Mouse (Mus musculus): ENCODE measurements around the gene Vmn1r174. TPM values are rescaled to one million over a fixed set of nuclear protein-coding genes. Genes with fewer than 3 reads are reported as not detected.
"Not testable (repeated sequence)": the region's sequence is repeated elsewhere in the genome, so short reads cannot be mapped to it uniquely, and the experiment has no call there.

Vmn1r174 gene
- polyA plus RNA-seq (2015; fragmentation: Nextera tagmentation; extraction: Ambion mirVana) = not detected in 2 replicates

DNA sequence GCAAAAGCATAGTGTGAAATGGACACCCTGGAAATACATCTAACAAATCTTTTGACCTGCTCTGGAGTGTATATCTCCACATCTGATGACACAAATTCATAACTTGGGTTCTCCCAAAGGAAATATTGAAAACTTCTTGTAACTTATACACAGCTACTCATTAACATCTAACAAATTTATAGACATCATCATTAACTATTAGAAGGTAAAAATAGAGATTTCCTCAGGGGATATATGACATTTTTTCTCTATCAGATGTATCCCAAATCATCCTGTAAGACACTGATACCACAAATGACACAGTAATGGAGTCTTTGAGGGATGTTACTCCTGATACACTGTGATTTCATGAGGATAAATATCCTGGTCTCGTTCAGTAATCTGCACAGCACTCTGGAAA is at the start of gene Vmn1r174:
TSS of gene Vmn1r174 (plus strand) at position 301 of the 400 bp plus-strand sequence.
- H3K27ac ChIP-seq (replicated peaks) = not testable (repeated sequence)

GRCm38 (mm10) chr7:23784526-23784925 is 32.5 kb downstream of the Vmn1r174 start:
- Histone ChIP-seq H3K36me3 (no peaks in the 10 kb centered on the region), H3K4me3 (replicated peaks) (no peak overlapping the region), H3K27ac (replicated peaks) (no peak overlapping the region), H3K4me1 (no peaks in the 10 kb centered on the region), H3K4me2 (replicated peaks) (no peak overlapping the region), H3K9me3 (replicated peaks) (peaks cover 9% of the 10 kb centered on the region; the same call in 1 of the 2 replicates), H3K27me3 (no peaks in the 10 kb centered on the region), H3K9ac (no peak overlapping the region)
- ATAC-seq (ENCODE audit: insufficient number of reproducible peaks, low FRiP score, low TSS enrichment, low read depth) = no peak
- 90% methylated on average over 6 of the region's 6 CpGs for WGBS

More for the DNA sequence above, at the start of gene Vmn1r174:
- H3K36me3 ChIP-seq; H3K4me2 ChIP-seq (replicated peaks); H3K9me3 ChIP-seq (replicated peaks); ATAC-seq (ENCODE audit: insufficient number of reproducible peaks, low FRiP score, low TSS enrichment, low read depth); H3K4me1 ChIP-seq; H3K27me3 ChIP-seq; H3K4me3 ChIP-seq (replicated peaks); H3K9ac ChIP-seq: not testable (repeated sequence)
- 49% methylated on average over 1 of the region's 1 CpGs for WGBS

- not testable (repeated sequence) for H3K9me3 ChIP-seq (replicated peaks); H3K4me3 ChIP-seq (replicated peaks); H3K27me3 ChIP-seq; H3K36me3 ChIP-seq; H3K4me2 ChIP-seq (replicated peaks); ATAC-seq (ENCODE audit: insufficient number of reproducible peaks, low FRiP score, low TSS enrichment, low read depth); H3K9ac ChIP-seq; H3K4me1 ChIP-seq; H3K27ac ChIP-seq (replicated peaks)
These were observed 58.5 kb downstream of the Vmn1r174 start, which contains the start of gene Vmn1r175 for GRCm38 (mm10) chr7:23810543-23810942. Vmn1r175 (minus strand) TSS chr7:23810643.

Other genes with a start within 250 kb of the Vmn1r174 start
- not detected in 2 replicates for gene Vmn1r167, start 245.1 kb upstream of the Vmn1r174 start, polyA plus RNA-seq (2015; fragmentation: Nextera tagmentation; extraction: Ambion mirVana)
- not detected in 2 replicates for gene Vmn1r168, start 212.5 kb upstream of the Vmn1r174 start, polyA plus RNA-seq (2015; fragmentation: Nextera tagmentation; extraction: Ambion mirVana)
- gene Vmn1r169, start 176.7 kb upstream of the Vmn1r174 start, polyA plus RNA-seq (2015; fragmentation: Nextera tagmentation; extraction: Ambion mirVana) = 0.09 TPM in 1 of 2 replicates, not detected in the other
- not detected in 2 replicates for gene Vmn1r170, start 146.1 kb upstream of the Vmn1r174 start, polyA plus RNA-seq (2015; fragmentation: Nextera tagmentation; extraction: Ambion mirVana)
- not detected in 2 replicates for gene Vmn1r171, start 121.5 kb upstream of the Vmn1r174 start, polyA plus RNA-seq (2015; fragmentation: Nextera tagmentation; extraction: Ambion mirVana)
- not detected in 2 replicates for gene Vmn1r172, start 94.0 kb upstream of the Vmn1r174 start, polyA plus RNA-seq (2015; fragmentation: Nextera tagmentation; extraction: Ambion mirVana)
- gene Vmn1r173, start 51.6 kb upstream of the Vmn1r174 start, polyA plus RNA-seq (2015; fragmentation: Nextera tagmentation; extraction: Ambion mirVana) = not detected in 2 replicates
- not detected in 2 replicates for gene Vmn1r175, start 58.4 kb downstream of the Vmn1r174 start, polyA plus RNA-seq (2015; fragmentation: Nextera tagmentation; extraction: Ambion mirVana)
- gene Vmn1r176, start 85.1 kb downstream of the Vmn1r174 start, polyA plus RNA-seq (2015; fragmentation: Nextera tagmentation; extraction: Ambion mirVana) = 0.12 TPM in 1 of 2 replicates, not detected in the other
- not detected in 2 replicates for gene Vmn1r177, start 114.2 kb downstream of the Vmn1r174 start, polyA plus RNA-seq (2015; fragmentation: Nextera tagmentation; extraction: Ambion mirVana)
- 0.11 TPM in 1 of 2 replicates, not detected in the other for gene Vmn1r178, start 139.7 kb downstream of the Vmn1r174 start, polyA plus RNA-seq (2015; fragmentation: Nextera tagmentation; extraction: Ambion mirVana)
- gene Vmn1r179, start 174.7 kb downstream of the Vmn1r174 start, polyA plus RNA-seq (2015; fragmentation: Nextera tagmentation; extraction: Ambion mirVana) = not detected in 2 replicates
- gene Vmn1r180, start 198.4 kb downstream of the Vmn1r174 start, polyA plus RNA-seq (2015; fragmentation: Nextera tagmentation; extraction: Ambion mirVana) = not detected in 2 replicates
- not detected in 2 replicates for gene Vmn1r181, start 222.3 kb downstream of the Vmn1r174 start, polyA plus RNA-seq (2015; fragmentation: Nextera tagmentation; extraction: Ambion mirVana)
- not detected in 2 replicates for gene V1rd19, start 249.4 kb downstream of the Vmn1r174 start, polyA plus RNA-seq (2015; fragmentation: Nextera tagmentation; extraction: Ambion mirVana)